Mouse (Mus musculus) liver, adult 2 months (tissue): ENCODE measurements around the gene Sypl.

Experiments
- CTCF ChIP-seq: fragments of 200-500 bp; IDR thresholded peaks from 2 replicates; pipeline ENCODE4 v1.5.1; 2011; ENCODE audit warnings: low read depth, low read length, control low read depth
- POLR2A ChIP-seq: fragments of 200-500 bp; IDR thresholded peaks from 2 replicates; pipeline ENCODE4 v1.6.1; 2011; ENCODE audit warnings: low read length, control low read depth; ENCODE audit not compliant: insufficient read depth; ENCODE audit errors: extremely low read depth

DNA sequence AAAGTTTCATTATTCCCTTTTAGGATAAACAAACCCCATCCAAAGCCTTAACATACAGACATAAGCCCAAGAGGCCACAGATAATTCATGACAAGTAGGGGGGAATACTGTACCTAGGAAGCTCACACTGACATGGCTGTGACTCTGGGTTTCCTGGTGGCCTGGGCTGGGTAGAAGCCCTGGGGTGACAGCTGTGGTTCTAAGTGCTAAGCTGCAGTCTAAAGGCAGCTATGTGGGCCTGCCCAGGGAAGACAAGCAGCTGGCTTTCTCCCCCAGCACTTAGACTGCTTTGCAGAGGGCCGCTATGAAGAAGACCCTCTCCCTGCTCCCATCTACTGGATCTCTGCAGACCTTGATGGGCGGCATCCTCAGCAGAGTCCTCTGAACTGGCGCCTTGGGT is 25.5 kb upstream of the Sypl start:
- no peak for TF ChIP-seq POLR2A
- no peak for TF ChIP-seq CTCF
